Mouse (Mus musculus) adrenal gland, postnatal 25 days (tissue): ENCODE data around the gene Sbp. TPM values are rescaled to one million over a fixed set of nuclear protein-coding genes. Genes with fewer than 3 reads are reported as not detected.
A peak's percentile ranks its signal among the peaks of the same experiment; 100 is the strongest.
"Not testable (repeated sequence)": the region's sequence is repeated elsewhere in the genome, so short reads cannot be mapped to it uniquely, and the experiment has no call there.

Experiments used
- DNase-seq: peaks from one replicate; pipeline ENCODE4 v3.0.0; 2021; ENCODE audit warnings: mixed read lengths
- long read RNA-seq: library from polyadenylated mRNA; stranded (forward); transcript quantifications from one replicate; pipeline ENCODE4 v2.0.0, GENCODE M21; 2021
- total RNA-seq: library from RNA; stranded (reverse); gene quantifications from 2 replicates; pipeline ENCODE4 v1.2.3, GENCODE M21; 2021

Gene Sbp
- not detected in 2 replicates for total RNA-seq
- long read RNA-seq = 0 reads

DNA sequence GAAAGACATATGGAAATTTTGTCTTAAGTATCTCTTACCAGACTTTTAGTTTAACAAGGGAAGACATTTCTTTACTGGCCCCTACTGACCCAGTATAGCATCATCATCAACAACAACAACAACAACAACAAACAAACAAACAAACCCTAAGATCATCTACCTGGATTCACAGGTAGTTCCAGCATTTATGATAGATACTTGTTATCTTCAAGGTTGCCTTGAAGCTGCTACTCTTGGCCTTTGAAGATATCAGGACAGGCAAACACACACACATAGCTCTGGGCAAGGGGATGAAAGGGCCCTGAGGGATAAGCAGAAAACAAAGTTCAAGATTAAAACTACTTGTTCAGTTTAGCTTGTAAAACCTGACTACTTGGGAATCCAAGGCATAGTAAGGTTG, at the start of gene Sbp:
TSS of gene Sbp (plus strand) at position 301 of the 400 bp plus-strand sequence.
- no peak for DNase-seq

- DNase-seq = not testable (repeated sequence)
Observed at GRCm38 (mm10) chr17:23917158-23917557, 24.3 kb upstream of the Sbp start, which contains the start of gene Dcpp3. TSS of gene Dcpp3 (plus strand) at chr17:23917458.

DNA sequence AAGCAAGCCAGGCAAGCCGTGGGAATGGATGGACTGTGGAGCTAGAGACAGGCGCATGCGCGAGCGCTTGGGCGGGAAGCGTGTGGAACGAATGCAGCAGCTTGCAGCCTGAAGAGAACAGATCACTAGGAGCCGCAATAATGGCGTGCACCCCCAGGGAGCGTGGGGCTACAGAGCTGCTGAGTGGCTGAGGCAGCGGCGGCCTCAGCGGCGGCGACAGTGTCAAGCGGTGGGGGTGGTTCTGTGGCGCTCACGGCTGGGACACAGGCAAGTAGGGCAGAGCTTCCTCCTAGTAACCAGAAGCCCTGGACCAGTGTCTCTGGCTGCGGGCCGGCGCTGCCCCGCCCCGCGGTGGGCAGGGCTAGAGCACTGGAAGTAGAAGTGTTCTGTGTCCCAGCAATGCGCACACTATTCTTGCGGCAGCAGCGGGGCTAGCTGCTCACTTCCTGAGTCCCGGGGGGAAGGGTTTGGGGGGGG, 16.9 kb upstream of the Sbp start:
- peak; percentile 87 for DNase-seq

- DNase-seq = peak; percentile 56
Observed at GRCm38 (mm10) chr17:23925090-23925493, 16.4 kb upstream of the Sbp start.

DNA sequence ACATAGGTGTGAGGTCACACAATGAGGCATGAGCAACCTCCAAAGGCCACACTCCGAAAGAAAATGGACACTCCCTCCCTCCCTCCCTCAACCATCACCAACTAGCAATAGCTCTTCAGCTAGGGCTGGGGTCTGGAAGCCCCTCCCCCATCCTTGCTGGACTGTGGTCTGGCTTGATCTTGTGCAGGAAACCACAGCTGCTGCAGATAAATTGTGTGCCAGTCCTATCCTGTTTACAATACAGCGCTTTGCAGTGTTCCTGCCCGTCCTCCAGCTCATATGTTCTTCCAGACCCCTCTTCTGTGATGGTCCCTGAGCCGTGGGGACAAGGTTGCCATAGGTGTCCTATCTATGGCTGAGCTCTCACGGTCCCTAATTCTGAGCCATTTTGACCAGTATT, 10.3 kb upstream of the Sbp start:
- DNase-seq = no peak

GRCm38 (mm10) chr17:23947486-23947885, 6.0 kb downstream of the Sbp start:
- not testable (repeated sequence) for DNase-seq

GRCm38 (mm10) chr17:23949068-23949467, 7.6 kb downstream of the Sbp start:
- DNase-seq = no peak

DNA sequence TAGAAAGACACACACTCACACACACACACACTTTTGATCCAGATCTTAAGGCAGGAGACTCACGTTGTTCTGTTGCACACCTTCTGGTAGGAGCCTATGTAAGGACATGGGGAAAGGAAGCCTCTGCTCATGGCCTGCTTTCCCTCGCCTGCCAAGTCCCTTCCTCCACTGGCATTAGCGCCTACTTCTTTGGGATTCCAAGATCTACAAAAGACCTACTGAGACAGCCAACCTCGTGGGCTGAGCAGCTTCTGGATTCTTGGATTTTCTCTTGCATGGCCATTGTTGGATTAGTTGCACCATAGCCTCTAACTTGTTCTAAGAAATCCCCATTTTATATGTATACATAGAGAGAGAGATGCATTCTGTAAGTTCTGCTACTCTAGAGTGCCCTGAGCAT, 9.4 kb downstream of the Sbp start:
- DNase-seq = not testable (repeated sequence)

DNA sequence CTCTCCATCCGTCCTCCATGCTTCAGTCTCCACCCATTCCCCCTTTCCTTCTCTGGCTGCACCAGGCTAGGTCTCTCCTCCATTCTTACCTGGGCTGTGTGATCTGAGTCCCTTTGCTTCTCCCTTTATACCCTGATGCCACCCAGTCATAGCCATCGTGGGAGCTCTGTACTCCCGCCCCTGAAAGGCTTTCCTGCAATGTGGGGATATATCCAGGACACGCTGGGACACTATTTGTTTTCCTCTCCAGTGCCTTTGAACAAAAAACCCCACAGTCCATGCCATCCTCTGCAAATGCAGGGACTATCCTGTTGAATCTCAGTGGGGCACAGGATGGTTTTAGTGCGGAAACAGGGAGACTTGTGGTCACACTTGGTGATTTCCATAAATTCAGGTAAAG, 13.7 kb downstream of the Sbp start, which contains the start of gene Sbpl:
TSS of gene Sbpl (minus strand) at position 101 of the 400 bp plus-strand sequence.
- DNase-seq = no peak

GRCm38 (mm10) chr17:23960084-23960738, 18.7 kb downstream of the Sbp start:
- DNase-seq = peak; percentile 56

DNA sequence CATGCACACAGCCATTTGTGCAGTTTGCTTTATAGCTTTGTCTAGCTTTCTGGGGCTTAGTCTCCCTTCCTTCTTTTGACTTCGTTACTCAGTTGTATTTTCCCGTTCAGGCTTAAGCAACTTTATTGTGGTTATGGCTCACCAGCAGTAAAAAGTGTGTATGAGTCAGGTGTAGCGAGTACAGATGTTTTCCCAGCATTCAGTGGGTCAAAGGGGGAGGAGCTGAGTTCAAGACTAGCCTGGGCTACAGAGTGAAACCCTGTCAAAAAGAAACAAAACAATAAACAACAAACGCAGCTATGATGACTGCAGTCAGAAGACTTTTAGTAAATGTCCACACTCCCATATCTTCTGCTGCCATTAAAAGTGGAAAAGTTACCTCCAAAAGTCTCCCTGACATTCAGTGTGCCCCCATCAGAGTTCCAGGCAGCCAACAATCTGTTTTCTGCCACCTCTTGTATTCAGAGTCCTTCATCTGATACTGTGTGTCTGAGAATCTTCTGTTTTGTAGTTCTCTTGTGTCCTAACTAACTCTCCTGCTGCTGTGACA, 20.2 kb downstream of the Sbp start:
- no peak for DNase-seq

DNA sequence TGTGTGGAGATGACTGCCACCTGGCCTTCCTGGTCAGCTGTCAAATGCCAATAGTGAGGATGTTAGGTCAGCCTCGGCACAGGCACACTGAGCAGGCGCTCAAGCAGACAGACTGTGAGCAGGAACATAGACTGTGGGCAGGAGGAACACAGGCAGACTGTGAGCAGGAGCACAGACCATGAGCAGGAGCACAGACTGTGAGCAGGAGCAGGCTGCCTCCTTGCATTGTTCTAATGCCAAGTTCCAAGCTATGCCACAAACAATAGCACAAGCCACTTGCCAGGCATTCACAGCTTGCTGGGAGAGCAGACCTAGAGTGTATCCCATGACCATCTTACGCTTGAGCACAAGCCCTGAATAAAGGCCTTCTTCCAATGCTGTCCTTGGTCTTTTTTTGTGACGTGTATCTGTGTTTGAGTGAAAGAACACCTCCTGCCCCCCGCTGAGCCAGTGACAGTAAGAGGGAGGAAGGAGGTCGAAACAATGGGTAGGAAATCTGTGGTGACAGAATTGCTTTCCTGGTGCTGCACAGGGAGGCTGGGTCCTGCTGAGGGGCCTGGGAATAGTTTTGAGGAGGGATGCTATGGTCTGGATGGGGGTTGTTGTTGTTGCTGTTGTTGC, 24.4 kb downstream of the Sbp start:
- no peak for DNase-seq

DNA sequence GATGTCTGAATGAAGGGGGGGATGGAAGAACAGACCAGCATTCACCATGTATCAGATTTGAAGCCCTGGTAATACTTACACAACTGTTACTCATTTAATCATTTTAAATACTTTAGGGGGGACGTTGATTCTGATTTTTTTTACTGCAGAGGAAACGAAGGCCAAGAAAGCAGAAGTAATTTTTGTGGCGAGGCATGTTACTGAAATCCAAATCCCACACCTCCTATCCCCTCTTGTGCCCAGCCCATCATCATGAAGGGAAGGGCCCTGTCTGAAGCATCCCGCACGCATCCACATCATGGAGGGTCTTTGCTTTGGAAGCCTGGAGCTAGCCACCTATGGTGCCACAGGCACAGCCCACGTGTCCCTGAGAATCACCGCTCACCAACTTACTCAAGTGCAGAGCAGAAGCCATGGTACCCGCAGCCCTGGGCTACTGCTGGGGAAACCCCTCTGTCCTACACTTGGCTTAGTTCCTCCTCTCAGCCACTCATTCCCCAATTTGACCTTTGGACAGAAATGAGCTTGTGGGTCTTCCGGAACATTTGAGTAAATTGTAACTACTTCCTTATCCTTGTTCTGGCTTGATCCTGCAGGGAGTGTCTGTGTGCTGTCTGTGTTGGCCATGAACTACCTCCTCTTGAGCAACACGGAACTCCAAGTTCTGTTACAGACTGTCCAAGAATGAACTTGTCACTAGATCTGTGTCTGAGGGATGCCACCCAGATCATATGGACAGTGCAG, 25.4 kb downstream of the Sbp start:
- DNase-seq = no peak

DNA sequence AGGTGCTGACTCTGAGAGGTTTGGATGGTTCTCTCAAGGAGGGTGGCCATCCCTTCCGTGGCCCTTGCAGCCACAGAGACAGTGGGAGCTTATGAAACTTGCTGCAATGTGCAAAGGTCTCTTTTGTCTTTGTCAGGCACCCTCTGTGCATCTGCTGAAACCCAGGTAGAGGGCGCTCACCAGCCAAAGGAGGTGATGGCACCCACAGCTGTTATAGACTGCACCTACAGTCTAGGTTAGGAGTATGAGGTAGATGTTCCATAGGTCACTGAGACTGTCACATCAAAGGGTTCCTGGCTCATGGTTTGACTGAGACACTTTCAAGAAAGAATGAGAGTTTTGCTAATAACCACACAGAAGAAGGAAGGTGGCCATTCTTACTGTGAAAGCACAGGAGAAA, 27.3 kb downstream of the Sbp start:
- no peak for DNase-seq

DNA sequence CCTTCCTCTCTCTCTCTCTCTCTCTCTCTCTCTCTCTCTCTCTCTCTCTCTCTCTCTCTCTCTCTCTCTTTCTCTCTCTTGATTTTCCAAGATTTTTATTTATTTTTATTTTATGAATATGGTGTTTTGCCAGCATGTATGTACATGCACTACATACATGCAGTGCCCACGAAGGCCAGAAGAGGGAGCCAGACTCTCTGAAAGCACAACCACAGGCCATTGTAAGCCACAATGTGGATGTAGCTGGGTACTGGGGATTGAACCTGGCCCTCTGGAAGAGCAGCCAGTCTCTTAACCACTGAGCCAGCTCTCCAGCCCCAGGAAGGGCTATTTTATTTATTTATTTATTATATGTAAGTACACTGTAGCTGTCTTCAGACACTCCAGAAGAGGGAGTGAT, 27.8 kb downstream of the Sbp start:
- DNase-seq = peak; percentile 85

DNA sequence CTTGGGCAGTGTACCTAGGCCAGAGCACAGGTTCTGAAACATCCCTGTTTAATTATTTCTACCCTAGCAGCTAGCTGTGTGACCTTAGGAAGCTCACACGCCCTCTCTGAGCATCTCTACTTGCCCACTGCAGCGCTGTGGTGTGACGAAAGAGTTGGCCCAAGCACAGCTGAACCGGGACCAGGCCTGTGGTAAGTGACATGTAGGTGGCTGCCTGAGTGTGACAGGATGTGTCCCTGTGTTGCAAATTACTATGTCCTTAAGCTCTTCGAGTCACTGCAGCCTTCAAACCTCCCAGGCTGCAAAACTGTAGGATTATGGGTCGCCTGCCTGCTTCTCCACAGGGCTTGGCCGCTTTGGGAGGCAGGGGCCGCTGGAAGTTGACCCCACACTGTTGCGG, 29.8 kb downstream of the Sbp start:
- no peak for DNase-seq

GRCm38 (mm10) chr17:23976665-23977064, 35.2 kb downstream of the Sbp start:
- no peak for DNase-seq

DNA sequence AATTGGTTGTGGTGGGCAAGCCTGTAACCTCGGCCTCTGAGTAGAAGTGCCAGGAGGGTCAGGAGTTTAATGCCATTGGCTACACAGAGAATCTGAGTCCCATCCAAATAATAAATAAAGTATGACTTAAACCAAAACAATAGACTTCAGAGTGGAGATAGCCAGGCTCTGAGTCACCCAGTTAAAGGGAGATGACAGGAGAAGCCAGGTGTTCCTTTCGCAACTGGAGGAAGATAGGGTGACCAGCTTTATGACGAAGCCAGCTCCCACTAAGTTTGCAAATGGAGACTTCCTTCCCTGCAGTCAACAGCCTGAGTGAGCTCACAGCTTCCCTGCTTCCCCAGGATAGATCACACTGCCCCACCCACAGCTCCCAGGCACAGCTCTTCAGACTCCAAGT, 38.0 kb downstream of the Sbp start:
- DNase-seq = no peak

DNA sequence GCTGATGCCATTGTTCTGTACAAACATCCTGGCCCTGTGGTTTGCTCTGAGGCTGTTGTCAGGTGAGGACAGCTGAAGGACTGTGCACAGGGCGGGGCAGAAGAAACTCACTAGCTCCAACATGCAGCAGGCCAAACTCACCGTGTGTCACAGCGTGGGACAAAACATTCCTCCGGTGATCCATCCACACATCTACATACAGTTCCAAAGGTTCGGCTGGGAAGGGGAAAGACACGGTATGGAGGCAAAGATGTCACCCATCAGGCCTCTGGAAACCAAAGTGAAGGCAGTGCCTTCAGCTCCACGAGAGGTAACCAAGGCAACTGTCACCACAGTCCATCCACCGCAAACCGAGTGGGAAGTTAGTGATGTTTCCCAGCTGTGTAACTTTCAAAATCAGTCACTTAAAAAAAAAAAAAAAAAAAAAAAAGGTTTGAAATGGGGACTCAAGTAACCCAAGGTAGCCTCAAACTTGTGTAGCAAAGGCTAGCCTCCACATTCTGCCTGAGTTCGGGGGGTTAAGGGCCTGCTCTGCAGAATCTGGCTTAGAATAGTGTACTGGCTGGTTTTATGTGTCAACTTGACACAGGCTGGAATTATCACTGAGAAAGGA, 38.9 kb downstream of the Sbp start, which contains the start of gene Prss30:
TSS of gene Prss30 (minus strand) at position 270 of the 613 bp plus-strand sequence.
- DNase-seq = no peak

DNA sequence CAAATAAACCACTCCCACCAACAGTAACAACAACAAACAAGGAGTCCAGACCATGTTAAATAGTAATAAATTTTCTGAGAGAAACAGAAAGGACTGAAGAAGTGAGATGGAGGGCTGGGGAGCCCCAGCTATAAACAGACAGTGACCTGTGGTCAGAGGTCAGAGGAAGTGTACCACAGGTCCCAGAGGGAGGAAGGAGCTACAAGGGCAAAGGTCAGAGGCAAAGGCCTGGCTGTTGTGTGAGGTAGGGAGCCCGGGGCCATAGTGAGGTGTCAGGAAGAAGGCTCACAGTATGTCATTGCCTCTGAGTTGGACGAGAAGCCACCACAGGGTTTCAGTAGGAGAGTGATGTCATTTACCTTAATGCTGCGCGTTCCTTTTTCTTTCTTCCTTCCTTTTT, 41.4 kb downstream of the Sbp start:
- DNase-seq = no peak

DNA sequence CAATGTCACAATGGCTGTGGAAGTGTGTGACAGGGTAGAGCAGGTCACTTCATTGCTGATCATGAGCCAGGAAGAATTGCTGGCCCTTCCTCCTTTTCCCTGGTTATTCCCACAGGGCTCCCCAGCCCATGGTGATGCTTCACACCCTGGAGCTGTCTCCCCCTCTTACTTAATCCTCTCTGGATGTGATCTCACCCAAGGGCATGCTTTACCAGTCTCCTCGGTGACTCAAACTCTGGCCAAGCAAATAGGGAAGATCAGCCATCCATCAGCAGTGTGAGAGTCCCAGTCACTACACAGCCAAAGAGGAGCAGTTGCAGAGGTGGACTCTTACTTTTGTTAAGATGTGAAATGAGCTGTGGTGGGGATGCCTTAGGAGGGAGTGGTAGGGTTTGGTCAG, 43.5 kb downstream of the Sbp start:
- no peak for DNase-seq

DNA sequence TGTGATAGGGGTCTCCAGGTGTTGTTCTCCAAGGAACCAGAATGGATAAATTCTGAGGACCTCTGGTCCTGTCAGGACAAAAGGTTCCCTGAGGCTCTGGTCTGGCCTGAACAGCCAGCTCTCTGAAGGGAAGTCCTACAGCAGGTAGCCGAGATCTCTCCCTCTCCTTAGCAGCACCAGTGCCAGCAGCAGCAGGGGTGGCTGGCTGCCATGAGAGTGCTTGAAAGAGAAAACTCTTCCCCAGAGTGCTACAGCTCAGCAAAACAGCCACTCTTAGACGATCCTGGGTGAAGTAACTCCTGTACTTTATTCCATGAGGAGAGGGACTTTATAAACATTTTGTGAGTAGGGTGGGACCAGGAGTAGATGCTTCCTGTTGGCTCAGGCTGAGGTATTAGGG, 48.3 kb downstream of the Sbp start:
- no peak for DNase-seq
